Mouse (Mus musculus): ENCODE measurements around the gene Zfp93.

DNA sequence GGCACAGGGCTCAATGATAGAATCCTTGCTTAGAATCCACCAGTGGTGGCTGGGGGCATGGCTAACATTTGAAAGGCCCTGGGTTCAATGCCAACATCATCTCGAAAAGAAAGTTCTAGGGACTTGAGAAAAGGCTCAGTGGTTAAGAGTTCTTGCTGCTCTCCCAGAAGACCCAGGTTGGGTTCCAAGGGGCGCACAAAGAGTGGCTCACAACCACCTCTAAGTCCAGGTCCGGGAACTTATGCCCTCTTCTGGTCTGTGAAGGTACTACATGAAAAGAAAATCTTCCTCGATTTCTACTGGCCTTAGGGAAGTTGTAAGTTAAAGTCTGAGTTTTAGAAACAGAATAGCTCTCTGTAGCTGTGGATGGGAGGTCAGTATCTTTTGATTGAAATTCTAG lies 15.9 kb downstream of the Zfp93 start:
- TF ChIP-seq CTCF (conservative IDR thresholded peaks at IDR 0.05; ENCODE audit: low read length) (peak; percentile 19; the same call in 1 of the 2 replicates), NANOG (IDR thresholded peaks at IDR 0.05; ENCODE audit: borderline replicate concordance, low read length) (no peak), POU5F1 (IDR thresholded peaks at IDR 0.05; ENCODE audit: borderline replicate concordance, low read length) (no peak)
